Mouse (Mus musculus) forebrain, embryonic 12.5 days (tissue): ENCODE data around the gene Tmem107. TPM values are rescaled to one million over a fixed set of nuclear protein-coding genes. Genes with fewer than 3 reads are reported as not detected.

Experiments
- ATAC-seq: fragments of 200-750 bp; cut with Nextera tagmentation; 2 replicates; pipeline ENCODE4 v1.8.0; 2017; ENCODE audit warnings: moderate TSS enrichment; ENCODE audit not compliant: low FRiP score
- H3K27ac ChIP-seq: fragments of 300-500 bp; sonication (generic); 2 replicates; pipeline ENCODE4 v1.5.1; 2016; ENCODE audit warnings: mild to moderate bottlenecking
- H3K27me3 ChIP-seq: fragments of 300-500 bp; sonication (generic); 2 replicates; pipeline ENCODE4 v1.6.1; 2016; ENCODE audit warnings: mild to moderate bottlenecking
- H3K36me3 ChIP-seq: fragments of 300-500 bp; sonication (generic); replicated peaks from 2 replicates; pipeline ENCODE4 v1.6.1; 2016; ENCODE audit warnings: mild to moderate bottlenecking
- H3K4me1 ChIP-seq: fragments of 300-500 bp; sonication (generic); 2 replicates; pipeline ENCODE4 v1.6.1; 2016
- H3K4me2 ChIP-seq: fragments of 300-500 bp; sonication (generic); 2 replicates; pipeline ENCODE4 v1.6.1; 2016; ENCODE audit warnings: mild to moderate bottlenecking, moderate library complexity
- H3K4me3 ChIP-seq: fragments of 300-500 bp; sonication (generic); replicated peaks from 2 replicates; pipeline ENCODE4 v1.5.1; 2016; ENCODE audit warnings: mild to moderate bottlenecking
- H3K9ac ChIP-seq: fragments of 300-500 bp; sonication (generic); 2 replicates; pipeline ENCODE4 v1.6.1; 2016; ENCODE audit warnings: mild to moderate bottlenecking
- H3K9me3 ChIP-seq: fragments of 300-500 bp; sonication (generic); 2 replicates; pipeline ENCODE4 v1.6.1; 2016
- WGBS: fragments of 180-500 bp; shearing (Covaris S2); methylation state at CpG from one replicate; pipeline ENCODE4 v1.1.7; 2016; 5-methylcytosine and 5-hydroxymethylcytosine counted together
- polyA plus RNA-seq: library from polyadenylated mRNA; unstranded; fragments of >200 nt; fragmentation: Nextera tagmentation; extraction: Ambion mirVana; gene quantifications from 2 replicates; pipeline ENCODE4 v1.2.1, GENCODE M21; 2016

Tmem107 gene
- polyA plus RNA-seq, 1 experiment from 2014 or later, result 56.9 TPM

DNA sequence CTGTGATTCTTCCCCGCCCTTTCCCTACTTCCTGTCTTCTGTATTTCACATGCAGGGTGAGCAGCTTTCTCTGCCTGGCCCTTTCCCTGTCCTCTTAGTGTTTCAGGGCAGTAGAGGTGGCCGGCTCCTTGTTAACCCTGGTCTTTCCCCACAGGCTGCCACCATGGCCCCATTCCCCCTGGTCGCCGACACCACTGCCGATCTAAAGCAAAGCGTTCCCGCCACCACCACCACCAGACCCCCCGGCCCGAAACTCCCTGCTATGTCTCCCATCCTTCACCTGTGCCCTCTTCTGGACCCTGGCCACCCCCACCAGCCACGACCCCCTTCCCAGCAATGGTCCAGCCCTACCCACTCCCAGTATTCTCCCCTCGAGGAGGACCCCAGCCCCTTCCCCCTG, 35.7 kb downstream of the Tmem107 start:
- Histone ChIP-seq H3K4me1 (peaks cover 1% of the 10 kb centered on the region; the same call in 1 of the 2 replicates), H3K9ac (no peak overlapping the region), H3K27me3 (no peaks in the 10 kb centered on the region), H3K4me2 (no peak overlapping the region), H3K27ac (no peak overlapping the region), H3K9me3 (no peaks in the 10 kb centered on the region), H3K4me3 (no peak overlapping the region), H3K36me3 (peaks cover 82% of the 10 kb centered on the region)
- WGBS, result 93% methylated on average over 11 of the region's 11 CpGs
- no peak for ATAC-seq

DNA sequence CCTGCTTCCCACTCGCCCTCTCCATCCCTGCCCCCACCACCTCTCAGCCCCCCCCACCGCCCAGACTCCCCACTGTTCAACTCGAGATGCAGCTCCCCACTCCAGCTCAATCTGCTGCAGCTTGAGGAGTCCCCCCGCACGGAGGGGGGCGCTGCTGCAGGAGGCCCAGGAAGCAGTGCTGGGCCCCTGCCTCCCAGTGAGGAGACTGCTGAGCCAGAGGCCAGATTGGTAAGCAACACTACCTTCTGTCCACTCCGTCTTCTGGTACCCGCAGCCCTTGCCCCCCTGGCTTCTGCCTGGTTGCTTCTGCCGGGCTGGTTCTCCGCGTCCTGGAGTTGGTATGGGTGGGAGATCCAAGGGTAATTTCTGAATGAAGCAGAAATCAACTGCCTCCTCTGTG, 36.2 kb downstream of the Tmem107 start:
- WGBS, result 78% methylated on average over 11 of the region's 11 CpGs
- H3K36me3 ChIP-seq, result peaks cover 77% of the 10 kb centered on the region

DNA sequence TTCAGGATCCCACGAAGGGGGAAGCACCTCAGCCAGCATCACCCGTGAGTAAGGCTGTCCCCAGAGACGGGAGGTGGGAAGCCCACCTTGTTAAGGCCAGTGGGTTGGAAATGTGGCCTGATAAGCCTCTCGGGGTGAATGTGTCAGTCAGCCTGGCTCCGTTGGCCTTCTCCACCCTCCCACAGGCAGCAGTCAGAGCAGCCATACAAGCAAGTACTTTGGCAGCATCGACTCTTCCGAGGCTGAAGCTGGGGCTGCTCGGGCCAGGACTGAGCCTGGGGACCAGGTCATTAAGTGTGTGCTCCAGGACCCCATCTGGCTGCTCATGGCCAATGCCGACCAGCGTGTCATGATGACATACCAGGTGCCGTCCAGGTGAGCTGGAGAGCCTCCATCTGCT, 37.1 kb downstream of the Tmem107 start:
- H3K27me3 ChIP-seq, result peaks cover 11% of the 10 kb centered on the region
- ATAC-seq, result no peak
- H3K4me3 ChIP-seq, result no peak overlapping the region
- WGBS, result 88% methylated on average over 11 of the region's 11 CpGs
- H3K4me1 ChIP-seq, result peaks cover 7% of the 10 kb centered on the region
- H3K4me2 ChIP-seq, result no peak overlapping the region
- peaks cover 68% of the 10 kb centered on the region for H3K36me3 ChIP-seq
- H3K9ac ChIP-seq, result no peak overlapping the region
- no peaks in the 10 kb centered on the region for H3K9me3 ChIP-seq
- no peak overlapping the region for H3K27ac ChIP-seq

More for the DNA sequence above, 36.2 kb downstream of the Tmem107 start:
- no peak for ATAC-seq
- Histone ChIP-seq H3K27me3 (peaks cover 3% of the 10 kb centered on the region; the same call in 1 of the 2 replicates), H3K4me3 (no peak overlapping the region), H3K9ac (peak overlapping the region; percentile 12; the same call in 1 of the 2 replicates), H3K4me2 (no peak overlapping the region), H3K4me1 (peaks cover 7% of the 10 kb centered on the region), H3K27ac (no peak overlapping the region), H3K9me3 (no peaks in the 10 kb centered on the region)

GRCm38 (mm10) chr11:69108223-69108622, 37.6 kb downstream of the Tmem107 start:
- Histone ChIP-seq H3K4me3 (no peak overlapping the region), H3K27ac (no peak overlapping the region)
- WGBS, result 93% methylated on average over 9 of the region's 9 CpGs

DNA sequence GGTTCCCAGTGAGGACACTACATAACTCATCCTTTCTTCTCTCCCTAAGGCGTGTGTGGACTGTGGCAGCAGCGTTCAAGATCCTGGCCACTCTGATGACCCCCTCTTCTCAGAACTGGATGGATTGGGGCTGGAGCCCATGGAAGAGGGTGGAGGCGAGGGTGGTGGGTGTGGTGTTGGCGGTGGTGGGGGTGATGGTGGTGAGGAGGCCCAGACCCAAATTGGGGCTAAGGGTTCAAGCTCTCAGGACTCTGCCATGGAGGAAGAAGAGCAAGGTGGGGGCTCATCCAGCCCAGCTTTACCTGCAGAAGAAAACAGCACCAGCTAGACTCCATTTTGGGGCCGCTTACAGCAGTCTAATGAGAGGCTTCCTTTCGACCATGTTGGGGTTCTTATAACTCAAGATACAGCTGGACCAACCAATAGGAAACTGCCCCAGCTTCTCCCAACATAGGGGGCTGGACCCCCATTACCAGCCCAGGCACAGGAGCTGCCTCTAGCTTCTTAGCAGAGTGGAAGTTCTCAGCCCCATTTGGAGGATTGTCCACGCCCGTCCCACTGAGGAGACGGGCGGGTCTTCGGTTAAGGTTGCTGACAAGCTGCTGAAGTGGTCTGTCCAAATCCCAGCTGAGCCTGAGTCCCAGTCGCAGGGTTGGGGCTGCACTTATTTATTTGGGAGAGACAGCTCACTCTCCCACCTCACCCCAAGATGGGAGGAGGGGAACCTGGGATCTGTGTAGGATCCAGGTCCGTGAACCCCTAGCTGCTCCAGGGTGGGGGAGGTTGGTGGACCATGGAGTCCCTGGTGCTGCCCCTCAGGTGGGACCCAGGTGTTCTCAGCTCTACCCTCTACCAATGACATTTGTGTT, 38.7 kb downstream of the Tmem107 start:
- peaks cover 17% of the 10 kb centered on the region for H3K27me3 ChIP-seq
- ATAC-seq, result no peak
- peaks cover 52% of the 10 kb centered on the region for H3K36me3 ChIP-seq
- H3K4me3 ChIP-seq, result 0 out of 2 replicates have a peak overlapping the region, but pooled peaks have one; percentile 42
- no peak overlapping the region for H3K9ac ChIP-seq
- WGBS, result 79% methylated on average over 13 of the region's 13 CpGs
- H3K4me2 ChIP-seq, result no peak overlapping the region
- H3K27ac ChIP-seq, result no peak overlapping the region
- H3K4me1 ChIP-seq, result peaks cover 7% of the 10 kb centered on the region
- H3K9me3 ChIP-seq, result no peaks in the 10 kb centered on the region

More at GRCm38 (mm10) chr11:69108223-69108622, 37.6 kb downstream of the Tmem107 start:
- Histone ChIP-seq H3K4me1 (peaks cover 7% of the 10 kb centered on the region), H3K36me3 (peaks cover 63% of the 10 kb centered on the region), H3K4me2 (no peak overlapping the region), H3K9ac (no peak overlapping the region), H3K27me3 (peaks cover 16% of the 10 kb centered on the region), H3K9me3 (no peaks in the 10 kb centered on the region)
- ATAC-seq, result no peak

DNA sequence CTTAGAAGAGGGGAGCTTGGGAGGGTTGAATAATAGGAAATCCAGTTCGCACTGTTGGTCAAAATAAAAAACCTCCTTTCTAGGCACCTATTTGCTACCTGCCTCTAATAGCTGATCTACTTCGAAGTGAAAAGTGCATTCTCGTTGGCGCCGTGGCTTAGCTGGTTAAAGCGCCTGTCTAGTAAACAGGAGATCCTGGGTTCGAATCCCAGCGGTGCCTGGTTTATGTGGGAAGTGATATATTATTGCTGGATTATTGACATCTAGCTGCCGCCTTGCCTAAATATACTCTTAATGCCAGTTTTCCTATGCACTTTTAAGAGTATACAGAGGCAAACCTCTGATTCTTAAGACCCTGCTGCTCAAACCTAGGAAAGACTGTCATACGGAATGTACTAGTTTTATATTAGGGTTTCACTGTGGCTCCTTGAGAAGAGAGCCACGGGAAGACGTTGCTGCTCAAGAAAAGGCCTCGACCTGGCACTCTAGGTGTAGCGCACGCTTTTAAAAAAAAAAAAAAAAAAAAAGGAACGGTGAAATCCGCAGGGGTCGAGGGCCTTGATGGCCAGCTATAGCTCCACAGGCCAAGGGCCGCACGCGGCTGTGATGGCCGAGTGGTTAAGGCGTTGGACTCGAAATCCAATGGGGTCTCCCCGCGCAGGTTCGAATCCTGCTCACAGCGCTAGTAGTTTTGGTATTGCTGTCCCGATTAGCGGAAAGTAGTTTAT, 39.9 kb downstream of the Tmem107 start:
- peak overlapping the region; percentile 36 for H3K9ac ChIP-seq
- peaks cover 22% of the 10 kb centered on the region for H3K27me3 ChIP-seq
- peak overlapping the region; percentile 52 for H3K4me2 ChIP-seq
- H3K4me3 ChIP-seq, result peak overlapping the region; percentile 42
- H3K36me3 ChIP-seq, result peaks cover 40% of the 10 kb centered on the region
- under 1% methylated on average over 30 of the region's 30 CpGs for WGBS
- peak overlapping the region; percentile 31; the same call in 1 of the 2 replicates for H3K27ac ChIP-seq
- no peaks in the 10 kb centered on the region for H3K9me3 ChIP-seq
- peaks cover 7% of the 10 kb centered on the region for H3K4me1 ChIP-seq
- ATAC-seq, result peak; percentile 72

- Histone ChIP-seq H3K9ac (peak overlapping the region; percentile 36), H3K4me2 (peak overlapping the region; percentile 52), H3K27ac (no peak overlapping the region), H3K4me3 (peak overlapping the region; percentile 42), H3K9me3 (no peaks in the 10 kb centered on the region), H3K4me1 (peaks cover 7% of the 10 kb centered on the region), H3K36me3 (peaks cover 33% of the 10 kb centered on the region), H3K27me3 (peaks cover 30% of the 10 kb centered on the region)
- WGBS, result 6% methylated on average over 21 of the region's 21 CpGs
- no peak for ATAC-seq
These were observed 40.6 kb downstream of the Tmem107 start for GRCm38 (mm10) chr11:69111051-69111810.

GRCm38 (mm10) chr11:69111865-69112264, 41.3 kb downstream of the Tmem107 start:
- Histone ChIP-seq H3K27me3 (peaks cover 36% of the 10 kb centered on the region), H3K4me3 (no peak overlapping the region), H3K4me1 (peaks cover 10% of the 10 kb centered on the region), H3K4me2 (peak overlapping the region; percentile 52; the same call in 1 of the 2 replicates), H3K36me3 (peaks cover 26% of the 10 kb centered on the region), H3K9me3 (no peaks in the 10 kb centered on the region), H3K27ac (no peak overlapping the region), H3K9ac (no peak overlapping the region)
- ATAC-seq, result no peak
- WGBS, result 69% methylated on average over 4 of the region's 4 CpGs

DNA sequence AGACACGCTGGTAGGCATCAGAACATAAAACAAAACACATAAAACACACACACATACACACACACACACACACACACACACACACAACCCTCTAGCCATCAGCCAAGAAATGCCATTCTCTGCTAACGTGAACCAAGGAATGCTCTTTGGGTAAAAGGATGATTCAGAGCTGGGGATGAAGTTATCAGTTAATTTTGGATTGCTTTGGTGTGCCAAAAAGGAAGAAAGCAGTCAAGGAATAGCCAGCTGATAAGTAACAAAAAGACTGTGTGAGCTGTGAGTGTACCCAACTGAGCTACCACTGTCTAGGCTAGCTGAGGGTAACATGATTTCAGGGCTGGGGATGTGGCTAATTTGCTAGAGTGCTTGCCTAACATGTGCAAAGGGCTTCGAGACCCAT, 43.4 kb downstream of the Tmem107 start:
- peaks cover 36% of the 10 kb centered on the region for H3K27me3 ChIP-seq
- H3K4me1 ChIP-seq, result peaks cover 17% of the 10 kb centered on the region
- no peak overlapping the region for H3K9ac ChIP-seq
- H3K9me3 ChIP-seq, result no peaks in the 10 kb centered on the region
- H3K4me3 ChIP-seq, result no peak overlapping the region
- no peak for ATAC-seq
- peaks cover 5% of the 10 kb centered on the region for H3K36me3 ChIP-seq
- no peak overlapping the region for H3K4me2 ChIP-seq
- H3K27ac ChIP-seq, result no peak overlapping the region
- WGBS, result 69% methylated on average over 3 of the region's 3 CpGs

GRCm38 (mm10) chr11:69114621-69115020, 44.0 kb downstream of the Tmem107 start:
- H3K27me3 ChIP-seq, result peaks cover 41% of the 10 kb centered on the region

GRCm38 (mm10) chr11:69116843-69117242, 46.2 kb downstream of the Tmem107 start:
- H3K36me3 ChIP-seq, result no peaks in the 10 kb centered on the region
- H3K4me3 ChIP-seq, result 0 out of 2 replicates have a peak overlapping the region, but pooled peaks have one; percentile 79
- ATAC-seq, result no peak
- H3K27ac ChIP-seq, result no peak overlapping the region
- H3K9ac ChIP-seq, result no peak overlapping the region
- peaks cover 51% of the 10 kb centered on the region for H3K27me3 ChIP-seq
- peak overlapping the region; percentile 91 for H3K4me2 ChIP-seq
- no peaks in the 10 kb centered on the region for H3K9me3 ChIP-seq
- WGBS, result 57% methylated on average over 5 of the region's 5 CpGs
- peaks cover 38% of the 10 kb centered on the region for H3K4me1 ChIP-seq

More at GRCm38 (mm10) chr11:69114621-69115020, 44.0 kb downstream of the Tmem107 start:
- Histone ChIP-seq H3K9me3 (no peaks in the 10 kb centered on the region), H3K9ac (no peak overlapping the region), H3K4me2 (no peak overlapping the region), H3K4me1 (peaks cover 23% of the 10 kb centered on the region), H3K36me3 (no peaks in the 10 kb centered on the region), H3K27ac (no peak overlapping the region), H3K4me3 (no peak overlapping the region)
- WGBS, result 76% methylated on average over 3 of the region's 3 CpGs
- no peak for ATAC-seq
